Mouse (Mus musculus): Measurements from ENCODE around the gene Neurl1b. TPM values are rescaled to one million over a fixed set of nuclear protein-coding genes. Genes with fewer than 3 reads are reported as not detected.

The Neurl1b gene
- polyA plus RNA-seq, 1 experiment from 2014 or later: 0.25 TPM

DNA sequence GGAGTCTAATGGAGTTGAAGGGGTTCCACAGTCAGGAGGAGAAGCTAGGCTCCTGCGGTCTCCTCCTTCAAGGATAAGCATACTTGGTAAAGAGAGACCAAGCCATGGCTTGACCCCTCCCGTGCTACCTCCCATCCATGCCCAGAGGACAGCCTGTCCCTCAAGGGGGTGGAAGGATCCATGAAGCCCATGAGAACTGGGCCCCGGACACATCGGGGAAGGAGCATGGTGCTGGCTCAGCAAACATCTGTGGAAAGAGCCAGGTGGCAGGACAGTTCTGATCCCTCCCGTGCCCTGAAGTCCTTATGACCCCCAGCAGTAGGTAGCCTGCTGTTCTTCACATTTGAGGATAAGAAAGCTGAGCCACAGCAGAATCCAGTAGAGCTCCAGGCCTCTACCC, 48.8 kb downstream of the Neurl1b start:
- ATAC-seq (replicated peaks; ENCODE audit: insufficient number of reproducible peaks, low FRiP score, low TSS enrichment, low read depth): no peak
- no peak overlapping the region for H3K4me3 ChIP-seq (ENCODE audit: low read depth, low read length)
- H3K9me3 ChIP-seq (replicated peaks; ENCODE audit: control insufficient read depth, low read length): no peaks in the 10 kb centered on the region
- no peak overlapping the region for H3K27ac ChIP-seq (replicated peaks; ENCODE audit: low read depth, low read length)
- H3K4me2 ChIP-seq (ENCODE audit: low read depth, low read length): no peak overlapping the region
- H3K9ac ChIP-seq (replicated peaks; ENCODE audit: low read length): no peak overlapping the region
- whole genome bisulfite sequencing: 78% methylated on average over 5 of the region's 5 CpGs
- DNase-seq (ENCODE audit: low spot score): no peak
- H3K4me1 ChIP-seq (ENCODE audit: control insufficient read depth, insufficient read depth, low read length): no peaks in the 10 kb centered on the region
- no peaks in the 10 kb centered on the region for H3K36me3 ChIP-seq (replicated peaks; ENCODE audit: control insufficient read depth, insufficient read depth, low read depth, low read length)
- H3K27me3 ChIP-seq (ENCODE audit: control insufficient read depth, insufficient read depth, low read length): no peaks in the 10 kb centered on the region

DNA sequence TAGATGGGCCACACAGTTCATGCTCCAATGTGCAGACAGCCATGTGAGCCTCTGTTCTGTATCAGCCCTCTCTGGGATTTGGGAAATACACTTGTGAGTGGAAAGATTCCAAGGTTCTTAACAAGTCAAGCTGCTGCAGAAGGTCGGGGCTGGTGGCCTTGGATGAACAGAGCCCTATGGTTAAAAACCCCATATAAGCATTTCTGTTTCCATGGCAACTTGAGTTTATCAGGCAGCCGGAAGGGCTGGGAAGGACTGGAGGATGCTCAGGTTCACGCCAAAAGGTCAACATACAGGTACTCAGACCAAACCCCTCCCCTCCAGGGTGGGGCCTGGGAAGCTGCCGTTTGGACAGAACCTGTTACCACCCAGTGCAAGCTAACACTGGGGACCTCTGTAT, 49.4 kb downstream of the Neurl1b start:
- ATAC-seq (replicated peaks; ENCODE audit: insufficient number of reproducible peaks, low FRiP score, low TSS enrichment, low read depth): no peak
- DNase-seq (ENCODE audit: low spot score): no peak
- Histone ChIP-seq H3K27ac (replicated peaks; ENCODE audit: low read depth, low read length) (no peak overlapping the region), H3K36me3 (replicated peaks; ENCODE audit: control insufficient read depth, insufficient read depth, low read depth, low read length) (no peaks in the 10 kb centered on the region), H3K4me2 (ENCODE audit: low read depth, low read length) (no peak overlapping the region), H3K4me3 (ENCODE audit: low read depth, low read length) (no peak overlapping the region), H3K9me3 (replicated peaks; ENCODE audit: control insufficient read depth, low read length) (no peaks in the 10 kb centered on the region), H3K4me1 (ENCODE audit: control insufficient read depth, insufficient read depth, low read length) (no peaks in the 10 kb centered on the region), H3K9ac (replicated peaks; ENCODE audit: low read length) (no peak overlapping the region), H3K27me3 (ENCODE audit: control insufficient read depth, insufficient read depth, low read length) (no peaks in the 10 kb centered on the region)
- WGBS: 58% methylated on average over 4 of the region's 4 CpGs

DNA sequence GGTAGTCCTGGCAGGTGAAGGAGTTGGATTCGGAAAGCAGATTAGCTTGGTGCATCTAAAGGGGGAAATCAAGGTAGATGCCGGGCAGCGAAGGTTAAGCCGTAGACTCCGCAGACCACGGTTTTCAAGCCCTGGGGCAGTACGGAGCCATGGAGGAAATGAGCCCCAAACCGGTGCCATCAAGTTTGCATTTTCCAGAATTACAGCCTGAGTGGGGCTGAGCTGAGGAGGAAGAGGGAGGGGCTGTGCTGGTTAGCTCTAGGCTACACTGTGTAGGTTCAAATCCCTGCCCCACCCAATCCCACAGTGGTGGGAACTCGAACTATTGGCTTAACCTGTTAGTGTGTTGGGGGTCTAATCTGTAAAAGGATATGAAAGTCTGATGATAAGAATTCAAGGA, 49.9 kb downstream of the Neurl1b start:
- Histone ChIP-seq H3K9me3 (replicated peaks; ENCODE audit: control insufficient read depth, low read length) (no peaks in the 10 kb centered on the region), H3K27ac (replicated peaks; ENCODE audit: low read depth, low read length) (no peak overlapping the region), H3K4me3 (ENCODE audit: low read depth, low read length) (no peak overlapping the region), H3K4me2 (ENCODE audit: low read depth, low read length) (no peak overlapping the region), H3K27me3 (ENCODE audit: control insufficient read depth, insufficient read depth, low read length) (no peaks in the 10 kb centered on the region), H3K9ac (replicated peaks; ENCODE audit: low read length) (no peak overlapping the region), H3K4me1 (ENCODE audit: control insufficient read depth, insufficient read depth, low read length) (no peaks in the 10 kb centered on the region), H3K36me3 (replicated peaks; ENCODE audit: control insufficient read depth, insufficient read depth, low read depth, low read length) (no peaks in the 10 kb centered on the region)
- no peak for ATAC-seq (replicated peaks; ENCODE audit: insufficient number of reproducible peaks, low FRiP score, low TSS enrichment, low read depth)
- WGBS: 75% methylated on average over 9 of the region's 9 CpGs
- no peak for DNase-seq (ENCODE audit: low spot score)

DNA sequence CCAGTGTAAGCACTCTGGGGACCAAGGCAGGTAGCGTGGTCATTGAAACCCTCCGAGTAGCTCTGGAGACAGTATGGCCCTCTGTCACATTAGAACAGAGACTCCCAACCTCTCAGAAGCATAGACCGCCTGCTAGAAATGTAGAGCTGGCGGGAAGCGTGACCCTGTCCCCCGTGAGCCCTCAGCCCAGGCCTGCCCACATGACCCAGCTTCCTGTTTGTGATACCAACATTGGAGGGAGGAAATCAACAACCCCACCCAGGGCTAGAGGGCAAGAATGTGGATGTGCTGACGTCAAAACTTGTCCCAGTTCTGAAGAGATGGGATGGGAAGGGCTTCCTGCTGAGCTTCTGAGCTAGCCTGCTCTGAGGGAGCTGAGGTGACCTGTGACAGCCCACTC, 50.3 kb downstream of the Neurl1b start:
- no peak for DNase-seq (ENCODE audit: low spot score)
- Histone ChIP-seq H3K9ac (replicated peaks; ENCODE audit: low read length) (no peak overlapping the region), H3K4me3 (ENCODE audit: low read depth, low read length) (no peak overlapping the region), H3K4me2 (ENCODE audit: low read depth, low read length) (no peak overlapping the region), H3K27ac (replicated peaks; ENCODE audit: low read depth, low read length) (no peak overlapping the region), H3K27me3 (ENCODE audit: control insufficient read depth, insufficient read depth, low read length) (no peaks in the 10 kb centered on the region), H3K9me3 (replicated peaks; ENCODE audit: control insufficient read depth, low read length) (no peaks in the 10 kb centered on the region), H3K4me1 (ENCODE audit: control insufficient read depth, insufficient read depth, low read length) (no peaks in the 10 kb centered on the region), H3K36me3 (replicated peaks; ENCODE audit: control insufficient read depth, insufficient read depth, low read depth, low read length) (no peaks in the 10 kb centered on the region)
- ATAC-seq (replicated peaks; ENCODE audit: insufficient number of reproducible peaks, low FRiP score, low TSS enrichment, low read depth): no peak
- 57% methylated on average over 7 of the region's 7 CpGs for WGBS

DNA sequence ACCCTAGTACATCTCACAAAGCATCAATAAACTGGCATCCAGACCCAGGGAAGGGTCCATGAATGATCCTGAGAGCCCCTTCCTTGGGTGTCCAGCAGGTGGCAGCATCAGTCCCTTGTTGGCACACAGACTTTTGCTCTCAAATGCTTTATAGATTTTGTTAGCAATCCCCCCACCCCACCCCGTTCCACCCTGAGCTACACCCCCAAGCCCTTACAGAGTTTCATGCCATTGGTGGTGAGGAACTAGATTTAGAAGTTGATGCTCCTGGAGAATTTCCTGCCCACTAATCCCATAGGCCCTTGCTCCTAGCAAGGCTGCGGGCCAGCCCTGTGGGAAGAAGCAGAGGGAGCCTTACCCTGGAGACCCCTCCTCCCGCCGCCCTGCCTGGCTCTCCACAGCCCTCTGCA, 52.1 kb downstream of the Neurl1b start:
- DNase-seq (ENCODE audit: low spot score) (peak; percentile 89), ATAC-seq (replicated peaks; ENCODE audit: insufficient number of reproducible peaks, low FRiP score, low TSS enrichment, low read depth) (peak; percentile 66)
- Histone ChIP-seq H3K9ac (replicated peaks; ENCODE audit: low read length) (peak overlapping the region; percentile 14; the same call in 1 of the 2 replicates), H3K4me2 (ENCODE audit: low read depth, low read length) (peak overlapping the region; percentile 13), H3K4me1 (ENCODE audit: control insufficient read depth, insufficient read depth, low read length) (no peaks in the 10 kb centered on the region), H3K36me3 (replicated peaks; ENCODE audit: control insufficient read depth, insufficient read depth, low read depth, low read length) (no peaks in the 10 kb centered on the region), H3K9me3 (replicated peaks; ENCODE audit: control insufficient read depth, low read length) (no peaks in the 10 kb centered on the region), H3K4me3 (ENCODE audit: low read depth, low read length) (no peak overlapping the region), H3K27ac (replicated peaks; ENCODE audit: low read depth, low read length) (no peak overlapping the region), H3K27me3 (ENCODE audit: control insufficient read depth, insufficient read depth, low read length) (no peaks in the 10 kb centered on the region)
- WGBS: 6% methylated on average over 4 of the region's 4 CpGs

DNA sequence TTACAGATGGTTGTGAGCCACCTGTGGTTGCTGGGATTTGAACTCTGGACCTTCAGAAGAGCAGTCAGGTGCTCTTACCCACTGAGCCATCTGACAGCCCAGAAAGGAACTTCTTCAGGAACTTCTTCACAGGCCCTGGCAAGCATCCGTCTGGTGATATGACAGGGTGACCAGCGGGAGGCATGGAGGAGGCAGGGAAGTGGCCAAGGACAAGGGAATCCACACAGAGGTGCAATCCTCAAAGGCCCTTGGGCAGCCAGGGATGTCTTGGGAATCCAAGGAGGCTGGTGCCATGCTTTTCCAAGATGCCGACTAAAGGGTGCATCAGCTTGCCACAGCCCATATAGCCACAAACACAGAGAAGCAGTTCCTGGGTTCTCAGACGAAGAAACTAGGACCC, 53.0 kb downstream of the Neurl1b start:
- no peaks in the 10 kb centered on the region for H3K36me3 ChIP-seq (replicated peaks; ENCODE audit: control insufficient read depth, insufficient read depth, low read depth, low read length)
- no peaks in the 10 kb centered on the region for H3K4me1 ChIP-seq (ENCODE audit: control insufficient read depth, insufficient read depth, low read length)
- H3K27ac ChIP-seq (replicated peaks; ENCODE audit: low read depth, low read length): no peak overlapping the region
- DNase-seq (ENCODE audit: low spot score) (no peak), ATAC-seq (replicated peaks; ENCODE audit: insufficient number of reproducible peaks, low FRiP score, low TSS enrichment, low read depth) (no peak)
- no peaks in the 10 kb centered on the region for H3K9me3 ChIP-seq (replicated peaks; ENCODE audit: control insufficient read depth, low read length)
- no peak overlapping the region for H3K4me2 ChIP-seq (ENCODE audit: low read depth, low read length)
- no peak overlapping the region for H3K9ac ChIP-seq (replicated peaks; ENCODE audit: low read length)
- no peak overlapping the region for H3K4me3 ChIP-seq (ENCODE audit: low read depth, low read length)
- WGBS: 80% methylated on average over 4 of the region's 4 CpGs
- no peaks in the 10 kb centered on the region for H3K27me3 ChIP-seq (ENCODE audit: control insufficient read depth, insufficient read depth, low read length)

DNA sequence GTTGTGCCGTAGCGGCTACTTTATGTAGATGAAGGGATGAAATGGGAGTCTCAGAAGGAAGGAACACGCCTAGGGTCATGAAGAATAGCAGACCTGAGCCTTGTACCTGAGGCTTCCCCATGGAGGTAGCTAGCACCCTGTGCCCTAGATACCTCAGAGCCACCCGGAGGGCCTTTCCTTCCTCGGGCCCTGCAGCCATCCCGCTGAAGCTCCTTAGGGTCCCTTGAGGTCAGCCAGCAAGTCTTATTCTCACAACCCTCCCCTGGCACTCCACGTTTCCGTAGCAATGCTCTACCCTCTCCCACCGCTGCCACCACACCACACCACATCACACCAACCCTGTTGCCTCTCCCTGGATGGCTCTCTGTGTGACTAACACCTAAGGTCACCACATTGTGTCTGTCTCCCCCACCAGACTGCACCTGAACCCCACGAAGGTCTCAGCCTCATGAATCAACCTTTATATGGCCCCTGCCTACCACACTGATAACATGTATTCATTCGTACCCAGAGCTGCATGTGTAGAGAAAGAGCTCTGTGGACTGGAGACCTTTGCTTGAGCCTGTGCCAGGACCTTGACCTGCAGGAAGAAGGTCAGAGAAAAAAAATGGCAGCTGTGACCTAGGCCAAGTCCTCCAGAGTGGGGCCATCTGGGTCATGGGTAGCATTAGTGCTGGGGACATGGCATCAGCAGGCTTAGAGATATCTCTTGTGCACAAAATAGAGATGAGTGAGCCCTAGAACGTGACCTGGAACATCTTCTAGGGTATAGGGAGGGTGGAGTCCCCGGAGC, 53.7 kb downstream of the Neurl1b start:
- Histone ChIP-seq H3K4me3 (ENCODE audit: low read depth, low read length) (no peak overlapping the region), H3K4me2 (ENCODE audit: low read depth, low read length) (no peak overlapping the region), H3K36me3 (replicated peaks; ENCODE audit: control insufficient read depth, insufficient read depth, low read depth, low read length) (no peaks in the 10 kb centered on the region), H3K9ac (replicated peaks; ENCODE audit: low read length) (no peak overlapping the region), H3K9me3 (replicated peaks; ENCODE audit: control insufficient read depth, low read length) (no peaks in the 10 kb centered on the region), H3K27me3 (ENCODE audit: control insufficient read depth, insufficient read depth, low read length) (no peaks in the 10 kb centered on the region), H3K4me1 (ENCODE audit: control insufficient read depth, insufficient read depth, low read length) (no peaks in the 10 kb centered on the region), H3K27ac (replicated peaks; ENCODE audit: low read depth, low read length) (no peak overlapping the region)
- DNase-seq (ENCODE audit: low spot score): no peak
- ATAC-seq (replicated peaks; ENCODE audit: insufficient number of reproducible peaks, low FRiP score, low TSS enrichment, low read depth): no peak
- WGBS: 83% methylated on average over 13 of the region's 13 CpGs

DNA sequence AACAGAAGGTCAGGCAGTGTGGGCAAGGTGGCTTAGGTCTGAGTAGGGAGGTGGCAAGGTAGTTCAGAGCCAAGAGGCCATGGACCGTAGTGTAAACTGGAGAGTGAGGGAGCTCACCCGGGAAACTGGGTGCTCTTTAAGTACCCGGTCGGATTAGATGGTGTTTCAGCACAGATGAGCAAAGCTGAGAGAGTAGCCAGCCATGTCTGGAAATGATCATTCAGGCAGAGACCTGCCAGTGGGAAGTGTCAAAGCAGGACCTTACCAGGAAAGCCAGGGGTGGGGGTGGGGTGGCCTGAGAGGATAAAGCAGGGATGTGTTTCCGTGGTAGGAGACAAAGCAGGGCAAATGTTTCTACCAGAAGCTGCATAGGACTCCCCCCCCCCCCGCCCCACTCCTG, 62.2 kb downstream of the Neurl1b start:
- H3K4me2 ChIP-seq (ENCODE audit: low read depth, low read length): no peak overlapping the region
- H3K36me3 ChIP-seq (replicated peaks; ENCODE audit: control insufficient read depth, insufficient read depth, low read depth, low read length): no peaks in the 10 kb centered on the region
- DNase-seq (ENCODE audit: low spot score) (peak; percentile 52), ATAC-seq (replicated peaks; ENCODE audit: insufficient number of reproducible peaks, low FRiP score, low TSS enrichment, low read depth) (no peak)
- H3K27me3 ChIP-seq (ENCODE audit: control insufficient read depth, insufficient read depth, low read length): no peaks in the 10 kb centered on the region
- H3K9ac ChIP-seq (replicated peaks; ENCODE audit: low read length): no peak overlapping the region
- H3K4me1 ChIP-seq (ENCODE audit: control insufficient read depth, insufficient read depth, low read length): no peaks in the 10 kb centered on the region
- no peak overlapping the region for H3K27ac ChIP-seq (replicated peaks; ENCODE audit: low read depth, low read length)
- H3K4me3 ChIP-seq (ENCODE audit: low read depth, low read length): no peak overlapping the region
- WGBS: 51% methylated on average over 6 of the region's 6 CpGs
- no peaks in the 10 kb centered on the region for H3K9me3 ChIP-seq (replicated peaks; ENCODE audit: control insufficient read depth, low read length)
